Mouse (Mus musculus) effector memory CD4-positive, alpha-beta T cell, adult 7 months (primary cell): ENCODE data around the gene Tas1r3. TPM values are rescaled to one million over a fixed set of nuclear protein-coding genes. Genes with fewer than 3 reads are reported as not detected.

Experiments
- polyA plus RNA-seq: library from polyadenylated mRNA; unstranded; fragments of 100-300 nt; shearing (Covaris generic); gene quantifications from one replicate; pipeline ENCODE4 v1.2.1, GENCODE M21; 2017

The Tas1r3 gene
- polyA plus RNA-seq: 0.56 TPM

DNA sequence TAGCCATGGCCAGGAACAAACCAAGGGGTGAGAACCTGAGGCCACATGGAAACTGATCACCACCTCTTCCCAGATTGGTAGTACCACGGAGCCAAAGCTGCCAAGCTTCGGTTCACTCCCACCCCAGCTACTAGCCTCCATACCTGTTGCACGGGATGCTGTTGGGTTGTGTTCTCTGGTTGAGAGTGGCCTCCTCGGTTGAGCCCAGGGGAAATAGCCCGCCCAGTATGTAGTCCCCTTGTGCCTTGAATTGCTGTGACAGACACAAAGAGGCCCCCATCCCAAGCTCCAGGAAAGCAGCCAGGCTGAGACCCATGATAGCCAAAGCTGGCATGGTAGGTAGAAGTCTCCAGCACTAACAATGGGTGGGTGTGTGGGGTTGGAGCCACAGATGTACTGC lies at the start of gene Tas1r3:
Gene Tas1r3 (minus strand): TSS at position 362 of the 400 bp plus-strand sequence.

DNA sequence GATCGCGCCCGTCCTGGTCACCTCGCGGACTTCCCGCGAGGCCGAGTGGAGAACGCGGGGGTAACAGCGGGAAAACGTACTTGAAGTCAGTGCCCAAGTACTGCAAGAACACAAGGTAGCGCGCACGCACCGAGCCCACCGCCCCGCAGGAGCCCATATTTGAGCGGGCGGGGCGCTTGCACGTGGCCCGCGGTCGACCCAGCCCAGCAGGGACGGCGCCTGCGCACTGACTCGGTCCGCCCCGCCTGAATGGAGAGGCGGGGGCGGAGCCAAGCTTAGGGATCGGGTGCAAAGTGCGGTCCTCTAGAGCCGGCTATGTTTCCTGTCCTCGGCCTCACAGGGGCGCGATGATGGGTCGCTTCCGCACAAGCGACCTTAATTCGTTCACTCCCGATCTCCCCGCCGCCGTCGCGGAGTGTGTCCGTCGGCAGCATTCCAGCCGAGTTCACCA lies 28.4 kb upstream of the Tas1r3 start, which contains the start of the genes Pusl1 and Acap3:
Gene Pusl1 (minus strand): TSS at position 231 of the 451 bp plus-strand sequence.
Gene Acap3 (plus strand): TSS at position 272 of the 451 bp plus-strand sequence.

DNA sequence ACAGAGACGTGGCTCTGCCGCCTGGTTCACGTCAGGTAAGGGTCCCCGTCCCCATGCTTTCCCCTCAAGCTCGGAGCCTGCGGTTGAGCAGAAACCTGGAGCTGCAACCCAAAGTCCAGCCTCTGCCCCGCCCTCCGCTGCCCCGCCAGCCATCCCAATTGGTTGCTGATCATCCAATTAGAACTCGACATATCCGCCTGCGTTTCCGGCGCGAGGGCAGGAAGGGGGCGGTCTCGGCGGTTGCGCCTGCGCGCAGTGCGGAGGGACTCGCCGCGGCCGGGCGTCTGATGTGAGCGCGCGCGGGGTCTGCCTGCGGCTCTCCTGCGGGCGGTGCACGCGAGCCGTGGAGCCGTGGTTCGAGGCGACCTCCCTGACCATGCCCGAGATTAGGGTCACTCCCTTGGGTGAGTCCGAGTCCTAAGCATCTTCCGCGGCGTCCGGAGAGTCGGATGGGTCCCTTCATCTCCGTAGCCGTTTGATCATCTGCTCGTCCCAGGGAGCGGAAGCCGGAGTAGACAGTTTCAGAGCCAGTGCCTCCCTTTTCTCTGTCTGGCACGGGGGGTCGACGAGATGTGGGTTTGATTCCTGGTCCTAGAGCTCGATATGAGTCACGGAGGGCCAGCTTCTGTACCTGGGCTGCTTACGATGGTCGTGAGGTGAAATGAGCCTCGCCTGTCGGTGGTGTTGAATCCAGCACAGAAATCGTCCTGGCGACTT lies 6.3 kb upstream of the Tas1r3 start, which contains the start of the genes Cptp and Ints11:
Gene Cptp (minus strand): TSS at position 124 of the 717 bp plus-strand sequence.
Gene Ints11 (plus strand): TSS at position 230 of the 717 bp plus-strand sequence.

DNA sequence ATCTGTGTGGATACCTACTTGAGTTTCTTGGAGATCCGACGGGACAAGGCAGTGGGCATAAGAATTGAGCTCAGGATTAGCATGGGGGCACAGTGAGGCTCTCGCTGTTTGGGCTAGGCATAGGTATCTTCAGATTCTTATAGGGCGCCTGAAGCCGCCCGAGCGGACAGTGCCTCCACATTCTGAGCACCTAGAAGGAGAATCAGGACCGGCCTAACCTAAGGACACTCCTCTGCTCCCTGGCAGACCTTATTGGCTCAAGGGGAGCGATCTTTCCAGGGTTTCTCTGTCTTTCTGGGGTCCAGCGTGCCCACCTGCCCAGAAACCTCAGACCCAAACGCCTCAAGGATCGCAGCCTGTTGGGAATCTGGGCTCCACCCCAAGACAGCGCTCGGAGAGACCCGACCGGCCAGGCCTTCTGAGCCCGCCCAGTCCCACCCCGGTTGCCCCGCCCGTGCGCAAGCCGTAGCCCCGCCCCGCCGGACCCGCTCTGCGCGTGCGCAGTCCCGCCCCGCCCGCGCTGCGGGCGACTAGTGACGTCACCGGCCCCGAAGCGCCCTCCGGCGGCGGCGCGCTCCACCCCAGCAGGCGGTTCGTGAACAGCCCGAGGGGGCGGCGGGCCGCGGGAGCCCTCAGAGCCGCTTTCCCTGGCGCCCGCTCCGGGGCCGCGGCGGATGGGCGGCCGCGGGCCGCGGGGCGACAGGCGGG lies 16.1 kb downstream of the Tas1r3 start, which contains the start of gene Dvl1:
Gene Dvl1 (plus strand): TSS at position 532 of the 708 bp plus-strand sequence.

DNA sequence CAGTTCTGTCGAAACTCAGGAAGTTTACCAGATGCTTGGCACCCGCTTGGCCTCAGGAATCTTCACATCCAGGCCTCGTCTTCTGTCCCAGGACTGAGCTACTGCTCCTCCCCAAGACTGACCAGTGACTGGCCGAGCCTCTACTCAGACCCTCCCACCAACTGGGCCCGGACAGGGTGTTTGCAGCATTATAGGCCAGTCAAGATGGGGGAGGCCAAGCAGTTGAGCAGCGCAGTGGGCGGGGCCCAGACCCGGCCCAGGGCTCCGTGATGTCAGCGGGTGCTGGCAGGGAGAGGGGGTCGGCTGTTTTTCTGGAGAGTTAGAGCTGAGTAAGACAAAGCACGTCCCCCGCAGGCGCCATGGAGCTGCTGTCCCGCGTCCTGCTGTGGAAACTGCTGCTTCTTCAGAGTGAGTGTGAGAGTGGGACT lies 23.7 kb downstream of the Tas1r3 start, which contains the start of gene Mxra8:
Gene Mxra8 (plus strand): TSS at position 198 of the 428 bp plus-strand sequence.

DNA sequence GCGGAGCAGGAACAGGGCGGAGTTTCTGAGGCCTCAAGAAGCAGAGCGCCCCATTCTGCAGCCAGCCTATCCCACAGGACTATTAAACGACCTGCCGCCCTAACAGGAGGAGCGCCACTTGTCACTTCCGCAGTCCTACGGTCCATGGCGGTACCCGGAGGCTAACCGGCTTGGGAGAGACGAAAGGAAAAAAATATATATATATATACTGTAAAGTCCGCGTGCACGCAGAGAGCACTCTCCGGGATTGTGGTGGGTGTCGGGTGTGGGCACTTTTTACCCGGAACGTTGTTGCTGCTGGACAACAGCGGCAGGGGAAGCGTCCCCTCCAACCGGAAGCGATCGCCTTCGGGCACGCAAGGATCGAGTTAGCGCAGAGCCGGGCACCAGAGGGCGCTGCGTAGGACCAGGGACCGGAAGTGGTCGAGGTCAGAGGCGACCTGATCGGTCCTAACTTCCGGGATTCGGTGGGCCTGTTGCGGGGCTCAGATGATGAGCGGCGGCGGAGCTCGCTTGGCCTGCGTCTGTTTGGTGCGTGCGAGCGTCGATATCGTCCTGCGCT lies 31.9 kb downstream of the Tas1r3 start, which contains the start of gene Aurkaip1:
Gene Aurkaip1 (plus strand): TSS at position 68 of the 562 bp plus-strand sequence.

GRCm38 (mm10) chr4:155811929-155812664 lies 51.1 kb downstream of the Tas1r3 start, which contains the start of gene Ccnl2:
TSS of gene Ccnl2 (plus strand) at chr4:155812489.

Other genes with a start within 250 kb of the Tas1r3 start
- gene Cdk11b, start 238.5 kb downstream of the Tas1r3 start, polyA plus RNA-seq: 314 TPM
- gene Gm10563, start 218.0 kb downstream of the Tas1r3 start, polyA plus RNA-seq: not detected
- gene Mmp23, start 210.0 kb downstream of the Tas1r3 start, polyA plus RNA-seq: 0.74 TPM
- 45.8 TPM for gene Mib2, start 194.2 kb downstream of the Tas1r3 start, polyA plus RNA-seq
- gene Fndc10, start 169.0 kb downstream of the Tas1r3 start, polyA plus RNA-seq: 10.8 TPM
- 92.9 TPM for gene Ssu72, start 158.6 kb downstream of the Tas1r3 start, polyA plus RNA-seq
- gene Tmem240, start 128.6 kb downstream of the Tas1r3 start, polyA plus RNA-seq: 0.35 TPM
- gene Atad3a, start 102.3 kb downstream of the Tas1r3 start, polyA plus RNA-seq: 65.7 TPM
- not detected for gene Vwa1, start 88.7 kb downstream of the Tas1r3 start, polyA plus RNA-seq
- not detected for gene Tmem88b, start 77.5 kb downstream of the Tas1r3 start, polyA plus RNA-seq
- gene Ankrd65, start 72.9 kb downstream of the Tas1r3 start, polyA plus RNA-seq: not detected
- gene Mrpl20, start 60.5 kb downstream of the Tas1r3 start, polyA plus RNA-seq: 72.5 TPM
- gene Ccnl2, start 50.9 kb downstream of the Tas1r3 start, polyA plus RNA-seq: 320 TPM
- 125 TPM for gene Aurkaip1, start 32.1 kb downstream of the Tas1r3 start, polyA plus RNA-seq
- gene Mxra8, start 23.7 kb downstream of the Tas1r3 start, polyA plus RNA-seq: 4.6 TPM
- gene Dvl1, start 16.0 kb downstream of the Tas1r3 start, polyA plus RNA-seq: 85.5 TPM
- 6.9 TPM for gene Cptp, start 6.1 kb upstream of the Tas1r3 start, polyA plus RNA-seq
- gene Ints11, start 6.2 kb upstream of the Tas1r3 start, polyA plus RNA-seq: 63.2 TPM
- 26.4 TPM for gene Pusl1, start 28.4 kb upstream of the Tas1r3 start, polyA plus RNA-seq
- 38.1 TPM for gene Acap3, start 28.5 kb upstream of the Tas1r3 start, polyA plus RNA-seq
- 179 TPM for gene Ube2j2, start 80.5 kb upstream of the Tas1r3 start, polyA plus RNA-seq
- gene C1qtnf12, start 99.0 kb upstream of the Tas1r3 start, polyA plus RNA-seq: 3.1 TPM
- gene B3galt6, start 129.3 kb upstream of the Tas1r3 start, polyA plus RNA-seq: 6.7 TPM
- 494 TPM for gene Sdf4, start 129.5 kb upstream of the Tas1r3 start, polyA plus RNA-seq
- 649 TPM for gene Tnfrsf4, start 150.5 kb upstream of the Tas1r3 start, polyA plus RNA-seq
- 569 TPM for gene Tnfrsf18, start 162.8 kb upstream of the Tas1r3 start, polyA plus RNA-seq
- gene Ttll10, start 196.1 kb upstream of the Tas1r3 start, polyA plus RNA-seq: not detected
- 24.1 TPM for gene 9430015G10Rik, start 246.6 kb upstream of the Tas1r3 start, polyA plus RNA-seq